Mouse (Mus musculus) hindbrain, embryonic 15.5 days (tissue): ENCODE measurements around the gene Sbf2. TPM values are rescaled to one million over a fixed set of nuclear protein-coding genes. Genes with fewer than 3 reads are reported as not detected.

Experiments
- ATAC-seq: fragments of 200-750 bp; cut with Nextera tagmentation; 2 replicates; pipeline ENCODE4 v1.8.0; 2017; ENCODE audit warnings: low read depth, moderate number of reproducible peaks, moderate TSS enrichment; ENCODE audit not compliant: low FRiP score
- H3K27ac ChIP-seq: fragments of 300-500 bp; sonication (generic); replicated peaks from 2 replicates; pipeline ENCODE4 v1.5.1; 2015; ENCODE audit warnings: mild to moderate bottlenecking, inconsistent platforms
- H3K27me3 ChIP-seq: fragments of 300-500 bp; sonication (generic); 2 replicates; pipeline ENCODE4 v1.6.1; 2015; ENCODE audit warnings: control low read depth, inconsistent platforms
- H3K36me3 ChIP-seq: fragments of 300-500 bp; sonication (generic); 2 replicates; pipeline ENCODE4 v1.6.1; 2015; ENCODE audit warnings: control low read depth, inconsistent platforms
- H3K4me1 ChIP-seq: fragments of 300-500 bp; sonication (generic); replicated peaks from 2 replicates; pipeline ENCODE4 v1.6.1; 2015; ENCODE audit warnings: control low read depth, inconsistent platforms
- H3K4me2 ChIP-seq: fragments of 300-500 bp; sonication (generic); 2 replicates; pipeline ENCODE4 v1.6.1; 2015; ENCODE audit warnings: moderate library complexity, mild to moderate bottlenecking, inconsistent platforms
- H3K4me3 ChIP-seq: fragments of 300-500 bp; sonication (generic); 2 replicates; pipeline ENCODE4 v1.5.1; 2015; ENCODE audit warnings: mild to moderate bottlenecking, inconsistent platforms
- H3K9ac ChIP-seq: fragments of 300-500 bp; sonication (generic); 2 replicates; pipeline ENCODE4 v1.6.1; 2015; ENCODE audit warnings: inconsistent platforms
- H3K9me3 ChIP-seq: fragments of 300-500 bp; sonication (generic); 2 replicates; pipeline ENCODE4 v1.6.1; 2016; ENCODE audit warnings: control low read depth, inconsistent platforms
- whole genome bisulfite sequencing: fragments of 180-500 bp; shearing (Covaris S2); methylation state at CpG from one replicate; pipeline ENCODE4 v1.1.7; 2015; 5-methylcytosine and 5-hydroxymethylcytosine counted together
- polyA plus RNA-seq: library from polyadenylated mRNA; unstranded; fragments of >200 nt; fragmentation: Nextera tagmentation; extraction: Ambion mirVana; gene quantifications from 2 replicates; pipeline ENCODE4 v1.2.1, GENCODE M21; 2015

Sbf2 gene
- polyA plus RNA-seq, 1 experiment from 2014 or later = 55.1 TPM

- WGBS = 88% methylated on average over 11 of the region's 11 CpGs
Measured at GRCm38 (mm10) chr7:110258196-110258950, 356.3 kb downstream of the Sbf2 start.

More at GRCm38 (mm10) chr7:110258196-110258950, 356.3 kb downstream of the Sbf2 start:
- Histone ChIP-seq H3K36me3 (no peaks in the 10 kb centered on the region), H3K27ac (no peak overlapping the region), H3K27me3 (no peaks in the 10 kb centered on the region), H3K4me2 (no peak overlapping the region), H3K4me1 (no peaks in the 10 kb centered on the region), H3K4me3 (no peak overlapping the region), H3K9ac (no peak overlapping the region), H3K9me3 (no peaks in the 10 kb centered on the region)
- no peak for ATAC-seq

Other genes with a start within 250 kb of the Sbf2 start
- 4.0 TPM in 2 replicates for gene Adm, start 12.7 kb upstream of the Sbf2 start, polyA plus RNA-seq
- gene Ampd3, start 153.3 kb upstream of the Sbf2 start, polyA plus RNA-seq = 11.9 TPM in 2 replicates
- gene Rnf141, start 229.5 kb upstream of the Sbf2 start, polyA plus RNA-seq = 37.9 and 39.8 TPM in 2 replicates
- gene Lyve1, start 248.3 kb upstream of the Sbf2 start, polyA plus RNA-seq = 4.3 and 4.9 TPM in 2 replicates